Mouse (Mus musculus) Patski (cell line): Measurements from ENCODE around the gene Gm20388. TPM values are rescaled to one million over a fixed set of nuclear protein-coding genes. Genes with fewer than 3 reads are reported as not detected.

Experiments
- ATAC-seq: fragments of 100-300 bp; one replicate; pipeline ENCODE4 v1.8.0; 2021
- CTCF ChIA-PET: fragments of 350-600 bp; sonication (Branson Sonifier 250); formaldehyde crosslinking; loops from one replicate; lab custom pipeline; 2022; ENCODE audit warnings: inconsistent platforms; lab: Charles Lee
- POLR2A ChIA-PET: fragments of 350-600 bp; sonication (Branson Sonifier 250); formaldehyde crosslinking; loops from one replicate; lab custom pipeline; 2022; ENCODE audit warnings: antibody characterized with exemption, inconsistent platforms; lab: Charles Lee
- DNase-seq: peaks from one replicate; pipeline ENCODE4 v3.0.0-alpha.2; 2011; ENCODE audit warnings: low read depth, low spot score
- H3K27me3 ChIP-seq: fragments of 371-371 bp; one replicate; pipeline ENCODE4 v1.5.1; 2021
- CTCF ChIP-seq: fragments of 100-300 bp; IDR thresholded peaks from one replicate; pipeline ENCODE4 v1.5.1; 2021
- in situ Hi-C: fragments of 300-500 bp; cut with MboI; formaldehyde crosslinking; loops from 3 replicates; pipeline ENCODE4 v1.11.1; 2018; ENCODE audit warnings: low pct_unique_long_range_greater_than_20kb, mixed read lengths
- polyA plus RNA-seq: library from polyadenylated mRNA; unstranded; gene quantifications from one replicate; pipeline ENCODE4 v1.2.3, GENCODE M21; 2021

The Gm20388 gene
- polyA plus RNA-seq, 1 experiment from 2014 or later, result 86.7 TPM

DNA sequence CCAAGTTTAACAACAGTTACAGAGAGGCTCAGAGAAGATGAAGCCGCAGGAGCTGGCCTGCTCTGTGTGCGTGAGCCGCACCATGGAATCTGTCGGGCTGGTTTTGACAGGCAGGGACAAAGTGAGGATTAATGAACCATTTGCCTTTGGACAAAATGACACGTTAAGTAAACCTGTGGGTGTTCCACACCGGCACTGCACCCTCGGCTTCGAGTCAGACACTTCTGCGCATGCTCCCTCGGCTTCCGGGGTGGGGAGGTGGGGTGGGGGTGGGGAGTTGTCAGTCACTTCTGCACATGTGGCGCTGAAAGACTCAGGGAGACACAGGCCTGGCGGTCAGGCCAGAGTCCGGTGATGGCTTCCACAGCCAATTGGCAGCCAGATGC is 1352.7 kb downstream of the Gm20388 start:
- ChIA-PET POLR2A (no interaction called here), CTCF (interaction anchor here (1.2 kb wide), 1 partner anchor 21 kb away, joined by 3 read pairs; no protein-coding TSS in a partner anchor)
- no peak for TF ChIP-seq CTCF
- ATAC-seq, result no peak
- no peak for DNase-seq
- no peaks in the 10 kb centered on the region for H3K27me3 ChIP-seq
- in situ Hi-C loops, result no loop called here

DNA sequence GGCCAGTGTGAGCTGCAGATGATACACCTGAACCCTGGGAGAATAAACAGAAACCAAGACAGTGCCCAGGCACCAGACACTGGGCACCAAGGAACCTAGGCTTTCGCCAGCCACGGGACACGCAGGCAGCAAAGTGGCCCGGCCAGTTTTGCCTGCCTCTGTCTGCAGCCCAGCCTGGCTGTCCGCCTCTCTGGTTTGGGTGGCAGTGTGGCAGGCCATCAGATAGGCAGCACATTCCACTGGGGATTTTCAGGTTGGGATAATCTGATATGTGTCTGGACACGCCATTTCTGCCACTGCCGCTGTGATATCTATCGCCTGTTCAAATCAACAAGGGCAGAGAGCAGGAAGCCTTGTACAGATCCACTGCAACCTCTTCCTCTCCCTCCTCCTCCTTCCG is 1353.6 kb downstream of the Gm20388 start:
- ATAC-seq, result no peak
- in situ Hi-C loops, result no loop called here

DNA sequence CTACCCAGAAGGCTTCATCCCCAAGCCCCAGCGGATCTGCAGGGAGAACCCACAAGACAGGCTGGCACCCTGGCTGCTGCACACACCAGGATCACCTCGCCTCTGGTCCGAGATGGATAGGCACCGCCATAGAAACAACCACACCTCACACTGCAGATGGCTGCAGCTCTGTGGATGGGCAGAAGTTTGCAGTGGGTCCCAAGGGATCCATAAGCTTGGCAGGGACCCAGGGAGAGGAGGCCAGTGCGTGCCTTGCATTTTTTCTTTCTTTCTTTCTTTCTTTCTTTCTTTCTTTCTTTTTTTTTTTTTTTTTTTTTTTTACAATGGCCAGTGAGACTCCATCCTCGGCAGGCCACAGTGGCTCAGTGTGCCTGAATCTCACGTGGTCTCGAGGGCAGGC is 1360.9 kb downstream of the Gm20388 start:
- no peak for DNase-seq
- ChIA-PET POLR2A (no interaction called here), CTCF (no interaction called here)
- peaks cover 7% of the 10 kb centered on the region for H3K27me3 ChIP-seq
- ATAC-seq, result no peak
- TF ChIP-seq CTCF, result no peak
- in situ Hi-C loops, result no loop called here

More for the DNA sequence above, 1353.6 kb downstream of the Gm20388 start:
- DNase-seq, result no peak
- no peak for TF ChIP-seq CTCF
- H3K27me3 ChIP-seq, result no peaks in the 10 kb centered on the region
- POLR2A ChIA-PET, result no interaction called here
- CTCF ChIA-PET, result interaction anchor here (1.5 kb wide), 1 partner anchor 13 kb away, joined by 3 read pairs; no protein-coding TSS in a partner anchor

DNA sequence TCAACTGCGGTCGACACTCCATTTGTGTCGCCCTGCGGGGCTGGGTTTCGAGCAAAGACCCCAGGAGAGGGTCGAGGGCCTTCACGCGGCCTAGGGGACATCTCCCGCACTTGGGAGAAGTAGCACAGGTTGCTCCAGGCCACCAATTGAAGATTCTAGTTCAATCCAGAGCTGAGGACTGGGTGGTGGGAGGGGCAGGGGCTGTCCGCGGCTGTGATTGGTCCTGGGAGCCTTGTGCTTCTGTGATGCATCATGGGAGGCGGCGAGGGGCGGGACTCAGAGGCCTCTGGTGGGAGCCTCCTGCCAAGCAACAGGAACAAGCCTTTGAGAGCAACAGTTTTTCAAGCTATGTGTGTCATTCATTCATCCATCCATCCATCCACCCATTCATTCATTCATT is 1362.6 kb downstream of the Gm20388 start:
- CTCF ChIA-PET, result no interaction called here
- ATAC-seq (no peak), DNase-seq (no peak)
- POLR2A ChIA-PET, result no interaction called here
- H3K27me3 ChIP-seq, result peaks cover 7% of the 10 kb centered on the region
- in situ Hi-C loops, result no loop called here
- TF ChIP-seq CTCF, result no peak

DNA sequence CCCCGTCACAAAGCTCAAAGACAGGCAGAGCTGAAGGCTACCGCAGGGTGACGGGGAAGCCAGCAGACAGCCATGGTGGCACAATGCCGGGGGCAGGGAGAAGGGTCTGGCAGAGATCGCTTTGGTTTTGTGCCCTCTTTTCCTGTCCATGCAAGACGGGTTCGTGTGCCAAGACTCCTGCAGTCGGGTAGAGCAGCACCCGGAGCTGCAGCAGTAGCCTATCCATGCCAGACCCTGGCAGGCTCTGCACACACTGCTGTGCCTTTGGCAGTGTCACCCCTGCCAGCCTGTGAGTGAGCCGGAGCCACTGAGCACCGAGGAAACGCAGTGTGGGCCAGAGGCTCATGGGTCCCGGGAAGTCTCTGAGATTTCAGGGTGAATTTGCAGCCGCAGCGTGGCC is 1363.0 kb downstream of the Gm20388 start:
- ATAC-seq (no peak), DNase-seq (no peak)
- POLR2A ChIA-PET, result no interaction called here
- in situ Hi-C loops, result no loop called here
- no peak for TF ChIP-seq CTCF
- peaks cover 7% of the 10 kb centered on the region for H3K27me3 ChIP-seq
- CTCF ChIA-PET, result no interaction called here

DNA sequence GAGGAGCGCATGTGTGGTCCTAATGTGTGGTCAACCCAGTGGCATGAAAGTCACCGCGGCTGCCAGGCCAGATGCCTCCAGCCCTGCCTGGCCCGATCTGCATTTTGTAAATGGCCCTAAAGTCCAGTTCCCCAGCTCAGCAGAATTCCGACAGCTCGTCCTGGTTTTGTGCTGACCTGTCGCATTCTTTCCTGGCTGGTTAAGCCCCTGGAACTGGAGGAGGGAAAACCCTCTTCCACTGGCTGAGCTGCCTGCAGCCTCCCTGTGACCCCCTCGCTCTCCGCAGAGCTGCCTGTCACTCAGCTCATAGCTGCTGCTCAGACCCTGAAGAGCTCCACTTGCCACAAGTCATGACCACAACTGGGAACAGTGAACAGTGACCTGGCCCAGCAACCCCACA is 1369.8 kb downstream of the Gm20388 start:
- in situ Hi-C loops, result no loop called here
- DNase-seq (no peak), ATAC-seq (peak; percentile 5)
- H3K27me3 ChIP-seq, result peaks cover 7% of the 10 kb centered on the region
- POLR2A ChIA-PET, result no interaction called here
- CTCF ChIA-PET, result no interaction called here
- TF ChIP-seq CTCF, result no peak

DNA sequence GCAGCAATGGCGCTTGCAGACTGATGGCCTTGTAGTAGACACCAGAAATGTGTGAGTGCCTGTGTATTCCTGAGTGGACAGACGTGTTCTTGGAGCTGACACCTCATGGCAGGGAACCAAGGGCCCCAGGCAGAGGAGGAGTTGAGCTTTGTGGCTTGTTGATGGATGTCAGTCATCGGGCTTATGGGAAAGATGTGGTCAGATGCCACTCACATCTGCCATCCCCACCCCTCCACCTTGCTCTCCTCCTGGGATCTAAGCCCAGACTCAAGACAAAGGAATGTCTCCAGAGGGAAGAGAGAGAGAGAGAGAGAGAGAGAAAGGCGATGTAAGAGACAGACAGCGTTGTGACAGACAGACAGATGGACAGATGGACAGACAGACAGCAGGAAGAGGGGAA is 1378.7 kb downstream of the Gm20388 start:
- in situ Hi-C loops, result no loop called here
- ChIA-PET POLR2A (no interaction called here), CTCF (no interaction called here)
- no peaks in the 10 kb centered on the region for H3K27me3 ChIP-seq
- no peak for DNase-seq
- no peak for TF ChIP-seq CTCF
- no peak for ATAC-seq

DNA sequence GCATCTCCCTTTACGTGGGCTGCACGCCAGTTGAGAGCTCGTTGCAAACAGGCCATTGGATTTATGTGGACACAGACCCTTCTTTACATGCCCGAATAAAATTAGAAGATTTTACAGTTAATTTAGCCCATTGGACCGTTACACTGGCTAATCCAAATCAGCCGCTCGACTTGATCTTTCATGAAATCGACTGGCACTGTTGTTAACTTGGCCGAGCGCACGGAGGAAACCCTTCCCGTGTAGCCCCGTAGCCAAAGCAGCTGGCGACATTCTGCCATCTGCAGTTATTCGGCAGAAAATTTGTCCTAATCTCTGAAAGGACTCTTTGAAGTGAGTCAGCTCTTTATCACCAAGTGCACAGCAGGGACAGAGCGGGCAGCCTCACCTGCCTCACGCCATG is 1379.9 kb downstream of the Gm20388 start:
- POLR2A ChIA-PET, result no interaction called here
- ATAC-seq, result no peak
- DNase-seq, result no peak
- CTCF ChIA-PET, result no interaction called here
- in situ Hi-C loops, result no loop called here
- TF ChIP-seq CTCF, result no peak
- no peaks in the 10 kb centered on the region for H3K27me3 ChIP-seq

DNA sequence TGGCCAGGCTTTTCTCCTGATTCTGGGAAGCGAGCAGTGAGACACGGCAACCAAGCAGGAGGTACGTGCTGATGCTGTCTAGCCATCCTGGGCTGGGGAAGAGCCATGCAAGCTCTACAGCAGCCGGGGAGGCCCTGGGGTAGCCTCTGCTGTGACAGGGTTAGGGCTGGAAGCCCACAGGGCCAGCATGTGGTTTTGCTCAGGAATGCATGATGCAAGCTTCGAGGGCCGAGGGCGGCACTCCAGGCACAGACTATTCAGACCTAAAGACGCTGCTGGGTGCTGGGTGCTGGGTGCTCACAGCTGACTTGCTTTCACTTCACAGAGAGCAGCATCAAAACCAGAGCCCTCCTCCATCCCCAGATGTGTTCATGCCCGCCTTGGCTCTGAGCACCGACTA is 1382.8 kb downstream of the Gm20388 start:
- CTCF ChIA-PET, result no interaction called here
- no peak for TF ChIP-seq CTCF

DNA sequence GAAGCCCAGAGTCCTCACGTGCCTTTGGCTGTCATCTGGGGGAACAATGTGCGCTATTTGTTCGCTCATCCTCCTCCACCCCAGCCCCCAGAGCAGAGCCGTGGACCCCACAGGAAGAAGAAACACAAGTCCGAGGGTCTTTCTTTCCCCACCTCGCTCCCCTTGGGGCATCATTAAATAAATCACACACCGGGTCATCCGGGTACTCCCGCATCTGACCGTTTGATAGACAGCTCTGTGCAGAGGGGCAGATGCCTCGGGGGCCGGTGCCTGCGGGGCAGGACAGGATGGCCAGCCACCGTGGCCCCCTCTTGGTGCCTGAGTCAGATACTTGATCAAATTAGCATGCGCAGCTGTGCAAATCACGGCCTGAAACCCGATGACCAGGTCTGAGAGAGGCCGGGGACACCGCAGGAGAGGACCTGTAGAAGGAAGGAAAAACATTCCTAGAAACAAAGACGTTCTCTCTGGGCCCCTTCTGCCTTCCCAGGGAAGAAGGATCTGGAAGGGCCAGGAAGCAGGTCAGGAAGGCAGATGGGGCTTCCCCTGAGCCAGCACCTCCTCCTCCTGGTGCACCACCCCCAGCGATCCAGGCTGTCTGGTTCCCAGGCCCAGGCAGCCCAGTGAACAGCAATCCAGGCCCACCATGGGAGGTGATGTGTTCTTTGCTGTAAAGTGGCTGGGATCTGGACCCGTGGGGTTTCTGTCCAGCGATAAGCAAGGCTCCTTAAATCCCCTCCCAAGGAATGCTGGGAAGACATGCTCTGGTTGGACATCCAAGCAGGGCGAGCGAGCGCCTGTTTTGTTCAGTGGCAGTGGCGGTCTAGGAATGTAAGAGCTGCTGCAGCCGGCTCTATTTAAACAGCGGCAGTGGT is 1383.8 kb downstream of the Gm20388 start:
- POLR2A ChIA-PET, result no interaction called here
- H3K27me3 ChIP-seq, result no peaks in the 10 kb centered on the region
- CTCF ChIA-PET, result no interaction called here
- in situ Hi-C loops, result no loop called here
- DNase-seq (no peak), ATAC-seq (no peak)
- no peak for TF ChIP-seq CTCF

More for the DNA sequence above, 1382.8 kb downstream of the Gm20388 start:
- POLR2A ChIA-PET, result no interaction called here
- DNase-seq (no peak), ATAC-seq (peak; percentile 32)
- H3K27me3 ChIP-seq, result no peaks in the 10 kb centered on the region
- in situ Hi-C loops, result no loop called here

DNA sequence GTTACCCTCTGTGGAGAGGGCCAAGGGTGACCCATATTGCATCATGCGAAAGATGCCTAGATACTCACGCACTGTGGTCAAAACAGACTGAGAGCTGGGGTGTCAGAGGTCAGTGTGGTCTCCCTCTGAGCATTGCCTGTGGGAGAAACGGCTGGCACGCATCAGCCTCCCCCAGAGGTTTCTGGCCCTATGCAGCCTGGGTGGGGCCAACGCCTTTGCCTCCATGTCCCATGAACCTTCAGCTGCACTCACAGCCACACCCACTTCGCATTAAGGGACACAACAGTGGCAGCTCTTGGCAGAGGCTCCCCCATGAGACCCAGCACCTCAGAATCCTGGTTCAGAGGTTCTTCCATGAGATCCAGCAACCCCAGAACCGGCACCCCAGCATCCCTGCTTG is 1385.4 kb downstream of the Gm20388 start:
- in situ Hi-C loops, result no loop called here
- no peak for TF ChIP-seq CTCF
- no peaks in the 10 kb centered on the region for H3K27me3 ChIP-seq
- DNase-seq, result no peak
- ATAC-seq, result no peak
- ChIA-PET POLR2A (no interaction called here), CTCF (no interaction called here)
